Mouse (Mus musculus) forebrain, embryonic 15.5 days (tissue): ENCODE measurements around the gene Upf2. TPM values are rescaled to one million over a fixed set of nuclear protein-coding genes. Genes with fewer than 3 reads are reported as not detected.
"Not testable (repeated sequence)": the region's sequence is repeated elsewhere in the genome, so short reads cannot be mapped to it uniquely, and the experiment has no call there.

ENCODE experiments used
- ATAC-seq: fragments of 200-750 bp; cut with Nextera tagmentation; replicated peaks from 2 replicates; pipeline ENCODE4 v1.8.0; 2017; ENCODE audit warnings: mild to moderate bottlenecking, moderate TSS enrichment, moderate library complexity
- H3K27ac ChIP-seq: fragments of 300-500 bp; sonication (generic); replicated peaks from 2 replicates; pipeline ENCODE4 v1.5.1; 2015; ENCODE audit warnings: mild to moderate bottlenecking, inconsistent platforms
- H3K27me3 ChIP-seq: fragments of 300-500 bp; sonication (generic); 2 replicates; pipeline ENCODE4 v1.6.1; 2015; ENCODE audit warnings: inconsistent platforms
- H3K36me3 ChIP-seq: fragments of 300-500 bp; sonication (generic); 2 replicates; pipeline ENCODE4 v1.6.1; 2015; ENCODE audit warnings: mild to moderate bottlenecking, inconsistent platforms
- H3K4me1 ChIP-seq: fragments of 300-500 bp; sonication (generic); 2 replicates; pipeline ENCODE4 v1.6.1; 2015; ENCODE audit warnings: inconsistent platforms
- H3K4me2 ChIP-seq: fragments of 300-500 bp; sonication (generic); replicated peaks from 2 replicates; pipeline ENCODE4 v1.6.1; 2015; ENCODE audit warnings: mild to moderate bottlenecking, inconsistent platforms
- H3K4me3 ChIP-seq: fragments of 300-500 bp; sonication (generic); 2 replicates; pipeline ENCODE4 v1.5.1; 2015; ENCODE audit warnings: mild to moderate bottlenecking, inconsistent platforms
- H3K9ac ChIP-seq: fragments of 300-500 bp; sonication (generic); replicated peaks from 2 replicates; pipeline ENCODE4 v1.6.1; 2015; ENCODE audit warnings: mild to moderate bottlenecking, inconsistent platforms
- H3K9me3 ChIP-seq: fragments of 300-500 bp; sonication (generic); 2 replicates; pipeline ENCODE4 v1.6.1; 2016; ENCODE audit warnings: inconsistent platforms
- WGBS: fragments of 180-500 bp; shearing (Covaris S2); methylation state at CpG from one replicate; pipeline ENCODE4 v1.1.7; 2015; ENCODE audit warnings: mixed read lengths; 5-methylcytosine and 5-hydroxymethylcytosine counted together
- polyA plus RNA-seq: library from polyadenylated mRNA; unstranded; fragments of >200 nt; fragmentation: Nextera tagmentation; extraction: Ambion mirVana; gene quantifications from 2 replicates; pipeline ENCODE4 v1.2.1, GENCODE M21; 2015

Gene Upf2
- polyA plus RNA-seq, 1 experiment from 2014 or later = 9.1 TPM

- Histone ChIP-seq H3K4me1 (peaks cover 14% of the 10 kb centered on the region), H3K9me3 (no peaks in the 10 kb centered on the region), H3K4me3 (peak overlapping the region; percentile 99), H3K4me2 (peak overlapping the region; percentile 75), H3K36me3 (no peaks in the 10 kb centered on the region), H3K9ac (peak overlapping the region; percentile 97), H3K27me3 (no peaks in the 10 kb centered on the region), H3K27ac (peak overlapping the region; percentile 88)
- no peak; the same call in 1 of the 2 replicates for ATAC-seq
- under 1% methylated on average over 46 of the region's 46 CpGs for WGBS
These were observed 447 bp downstream of the Upf2 start for GRCm38 (mm10) chr2:5951621-5952211.

GRCm38 (mm10) chr2:5957705-5958104 lies 6.4 kb downstream of the Upf2 start:
- peaks cover 37% of the 10 kb centered on the region; the same call in 1 of the 2 replicates for H3K36me3 ChIP-seq
- no peak overlapping the region for H3K27ac ChIP-seq
- no peak overlapping the region for H3K4me2 ChIP-seq
- peaks cover 9% of the 10 kb centered on the region for H3K4me1 ChIP-seq
- 94% methylated on average over 9 of the region's 9 CpGs for WGBS
- H3K27me3 ChIP-seq = no peaks in the 10 kb centered on the region
- no peak overlapping the region for H3K9ac ChIP-seq
- ATAC-seq = no peak
- H3K4me3 ChIP-seq = no peak overlapping the region
- no peaks in the 10 kb centered on the region for H3K9me3 ChIP-seq

- 18% methylated on average over 2 of the region's 2 CpGs for WGBS
- Histone ChIP-seq H3K9ac (no peak overlapping the region), H3K4me3 (no peak overlapping the region), H3K9me3 (no peaks in the 10 kb centered on the region), H3K4me1 (peaks cover 12% of the 10 kb centered on the region), H3K27ac (no peak overlapping the region; the same call in 1 of the 2 replicates), H3K4me2 (no peak overlapping the region), H3K36me3 (peaks cover 46% of the 10 kb centered on the region; the same call in 1 of the 2 replicates), H3K27me3 (no peaks in the 10 kb centered on the region)
- peak; percentile 60 for ATAC-seq
These were observed 11.0 kb downstream of the Upf2 start for GRCm38 (mm10) chr2:5962265-5962664.

DNA sequence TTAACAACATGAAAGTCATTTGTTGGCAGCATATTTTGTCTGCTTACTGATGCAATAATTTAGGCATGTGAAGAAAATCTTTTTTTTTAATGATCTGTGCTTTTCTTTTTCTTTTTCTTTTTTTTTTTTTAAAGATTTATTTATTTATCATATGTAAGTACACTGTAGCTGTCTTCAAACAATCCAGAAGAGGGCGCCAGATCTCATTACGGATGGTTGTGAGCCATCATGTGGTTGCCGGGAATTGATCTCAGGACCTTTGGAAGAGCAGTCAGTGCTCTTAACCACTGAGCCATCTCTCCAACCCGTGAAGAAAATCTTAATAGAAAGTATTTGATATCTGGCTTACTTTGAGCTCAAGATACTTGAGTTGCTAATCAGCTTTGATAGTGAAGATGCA lies 12.5 kb downstream of the Upf2 start:
- Histone ChIP-seq H3K4me1 (peaks cover 12% of the 10 kb centered on the region), H3K36me3 (peaks cover 32% of the 10 kb centered on the region; the same call in 1 of the 2 replicates)
- not testable (repeated sequence) for H3K4me2 ChIP-seq, H3K9me3 ChIP-seq, H3K9ac ChIP-seq, H3K27ac ChIP-seq, H3K27me3 ChIP-seq, ATAC-seq, H3K4me3 ChIP-seq
- WGBS = 91% methylated on average over 4 of the region's 4 CpGs

DNA sequence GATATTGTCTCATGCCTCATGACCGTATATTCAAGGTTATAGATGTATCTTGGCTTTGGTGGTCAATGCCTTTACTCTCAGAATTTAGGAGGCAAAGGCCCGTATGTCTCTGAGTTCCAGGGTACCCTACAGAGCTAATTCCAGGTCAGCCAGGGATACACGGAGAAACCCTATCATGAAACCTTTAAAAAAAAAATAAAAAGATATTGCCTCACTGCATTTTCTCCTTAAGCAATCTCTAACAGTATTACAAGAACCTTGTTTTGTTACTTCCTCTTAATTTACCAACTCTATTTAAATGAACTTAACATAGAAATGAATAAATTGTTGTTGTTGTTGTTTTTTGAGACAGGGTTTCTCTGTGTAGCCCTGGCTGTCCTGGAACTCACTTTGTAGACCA lies 14.7 kb downstream of the Upf2 start:
- no peak overlapping the region for H3K4me3 ChIP-seq
- WGBS = 94% methylated on average over 3 of the region's 3 CpGs
- no peak for ATAC-seq
- no peak overlapping the region for H3K4me2 ChIP-seq
- no peaks in the 10 kb centered on the region for H3K27me3 ChIP-seq
- H3K36me3 ChIP-seq = peaks cover 18% of the 10 kb centered on the region; the same call in 1 of the 2 replicates
- no peaks in the 10 kb centered on the region for H3K9me3 ChIP-seq
- H3K4me1 ChIP-seq = peaks cover 12% of the 10 kb centered on the region
- H3K9ac ChIP-seq = no peak overlapping the region
- H3K27ac ChIP-seq = no peak overlapping the region

GRCm38 (mm10) chr2:5970629-5971028 lies 19.4 kb downstream of the Upf2 start:
- H3K4me1 ChIP-seq, H3K27me3 ChIP-seq, H3K9ac ChIP-seq, H3K4me3 ChIP-seq, H3K9me3 ChIP-seq, H3K4me2 ChIP-seq, H3K27ac ChIP-seq, ATAC-seq: not testable (repeated sequence)
- 94% methylated on average over 3 of the region's 3 CpGs for WGBS
- peaks cover 17% of the 10 kb centered on the region for H3K36me3 ChIP-seq

- Histone ChIP-seq H3K4me3 (no peak overlapping the region), H3K4me2 (no peak overlapping the region), H3K4me1 (no peaks in the 10 kb centered on the region), H3K36me3 (peaks cover 28% of the 10 kb centered on the region), H3K9me3 (no peaks in the 10 kb centered on the region), H3K27ac (no peak overlapping the region), H3K27me3 (no peaks in the 10 kb centered on the region), H3K9ac (no peak overlapping the region)
- 89% methylated on average over 4 of the region's 4 CpGs for WGBS
- no peak for ATAC-seq
These were observed 26.3 kb downstream of the Upf2 start for GRCm38 (mm10) chr2:5977532-5977931.

GRCm38 (mm10) chr2:5995538-5995937 lies 44.3 kb downstream of the Upf2 start:
- H3K9me3 ChIP-seq = no peaks in the 10 kb centered on the region
- no peak overlapping the region for H3K4me3 ChIP-seq
- ATAC-seq = no peak
- no peak overlapping the region for H3K27ac ChIP-seq
- H3K27me3 ChIP-seq = no peaks in the 10 kb centered on the region
- 29% methylated on average over 5 of the region's 5 CpGs for WGBS
- no peaks in the 10 kb centered on the region for H3K4me1 ChIP-seq
- no peak overlapping the region for H3K9ac ChIP-seq
- no peaks in the 10 kb centered on the region for H3K36me3 ChIP-seq
- H3K4me2 ChIP-seq = no peak overlapping the region

DNA sequence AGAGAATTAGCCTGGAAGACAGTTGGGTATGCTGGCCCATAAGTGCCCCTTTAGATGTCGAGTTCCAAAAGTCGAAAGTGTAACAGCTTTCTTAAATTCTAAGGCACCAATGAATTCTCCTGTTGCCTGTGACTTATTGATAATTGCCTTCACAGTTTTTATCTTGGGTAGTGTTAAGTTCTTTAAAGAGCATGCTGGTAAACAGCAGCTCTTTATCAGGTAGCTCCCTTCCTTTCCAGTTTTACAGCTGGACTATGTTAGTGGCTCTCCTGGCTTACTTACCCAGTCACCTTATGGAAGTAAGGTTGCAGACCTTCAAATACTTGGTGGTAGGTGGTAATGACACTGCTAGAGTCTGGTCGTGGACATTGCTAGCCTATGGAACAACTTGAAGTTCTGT lies 52.7 kb downstream of the Upf2 start:
- Histone ChIP-seq H3K27ac (no peak overlapping the region), H3K9me3 (no peaks in the 10 kb centered on the region), H3K4me1 (no peaks in the 10 kb centered on the region), H3K4me3 (no peak overlapping the region), H3K9ac (no peak overlapping the region), H3K36me3 (no peaks in the 10 kb centered on the region), H3K4me2 (no peak overlapping the region), H3K27me3 (no peaks in the 10 kb centered on the region)
- WGBS = 89% methylated on average over 3 of the region's 3 CpGs
- ATAC-seq = no peak

GRCm38 (mm10) chr2:6014532-6014931 lies 63.3 kb downstream of the Upf2 start:
- no peaks in the 10 kb centered on the region for H3K9me3 ChIP-seq
- H3K27me3 ChIP-seq = no peaks in the 10 kb centered on the region
- no peak overlapping the region for H3K9ac ChIP-seq
- peaks cover 15% of the 10 kb centered on the region for H3K36me3 ChIP-seq
- 94% methylated on average over 5 of the region's 5 CpGs for WGBS
- no peaks in the 10 kb centered on the region for H3K4me1 ChIP-seq
- no peak overlapping the region for H3K4me3 ChIP-seq
- no peak for ATAC-seq
- no peak overlapping the region for H3K4me2 ChIP-seq
- no peak overlapping the region for H3K27ac ChIP-seq

- not testable (repeated sequence) for H3K9ac ChIP-seq, H3K4me3 ChIP-seq, H3K4me2 ChIP-seq, H3K27ac ChIP-seq, H3K27me3 ChIP-seq, H3K9me3 ChIP-seq, ATAC-seq, H3K4me1 ChIP-seq
- 92% methylated on average over 6 of the region's 6 CpGs for WGBS
- H3K36me3 ChIP-seq = peaks cover 19% of the 10 kb centered on the region
These were observed 63.9 kb downstream of the Upf2 start for GRCm38 (mm10) chr2:6015182-6015581.

GRCm38 (mm10) chr2:6020570-6020969 lies 69.3 kb downstream of the Upf2 start:
- Histone ChIP-seq H3K9me3 (no peaks in the 10 kb centered on the region), H3K4me1 (no peaks in the 10 kb centered on the region), H3K27me3 (no peaks in the 10 kb centered on the region), H3K4me3 (no peak overlapping the region), H3K27ac (no peak overlapping the region), H3K4me2 (no peak overlapping the region), H3K36me3 (peaks cover 13% of the 10 kb centered on the region), H3K9ac (no peak overlapping the region)
- ATAC-seq = no peak

GRCm38 (mm10) chr2:6042644-6043043 lies 91.4 kb downstream of the Upf2 start:
- no peak for ATAC-seq
- Histone ChIP-seq H3K27me3 (no peaks in the 10 kb centered on the region), H3K4me1 (no peaks in the 10 kb centered on the region), H3K9ac (no peak overlapping the region), H3K4me3 (no peak overlapping the region), H3K36me3 (peaks cover 10% of the 10 kb centered on the region; the same call in 1 of the 2 replicates), H3K27ac (no peak overlapping the region), H3K4me2 (no peak overlapping the region), H3K9me3 (no peaks in the 10 kb centered on the region)
- 88% methylated on average over 1 of the region's 1 CpGs for WGBS
